Mouse (Mus musculus) forebrain, embryonic 13.5 days (tissue): ENCODE data around the gene Zfp639. TPM values are rescaled to one million over a fixed set of nuclear protein-coding genes. Genes with fewer than 3 reads are reported as not detected.

Experiments used
- ATAC-seq: fragments of 200-750 bp; cut with Nextera tagmentation; 2 replicates; pipeline ENCODE4 v1.8.0; 2017
- H3K27ac ChIP-seq: fragments of 300-500 bp; sonication (generic); 2 replicates; pipeline ENCODE4 v1.5.1; 2015; ENCODE audit warnings: inconsistent platforms, mild to moderate bottlenecking, moderate library complexity
- H3K27me3 ChIP-seq: fragments of 300-500 bp; sonication (generic); 2 replicates; pipeline ENCODE4 v1.6.1; 2015; ENCODE audit warnings: mild to moderate bottlenecking, inconsistent platforms
- H3K36me3 ChIP-seq: fragments of 300-500 bp; sonication (generic); 2 replicates; pipeline ENCODE4 v1.6.1; 2015; ENCODE audit warnings: mild to moderate bottlenecking, inconsistent platforms; ENCODE audit not compliant: poor library complexity, severe bottlenecking
- H3K4me1 ChIP-seq: fragments of 300-500 bp; sonication (generic); 2 replicates; pipeline ENCODE4 v1.6.1; 2015; ENCODE audit warnings: inconsistent platforms
- H3K4me2 ChIP-seq: fragments of 300-500 bp; sonication (generic); 2 replicates; pipeline ENCODE4 v1.6.1; 2015; ENCODE audit warnings: inconsistent platforms, mild to moderate bottlenecking, moderate library complexity
- H3K4me3 ChIP-seq: fragments of 300-500 bp; sonication (generic); 2 replicates; pipeline ENCODE4 v1.5.1; 2015; ENCODE audit warnings: mild to moderate bottlenecking, inconsistent platforms
- H3K9ac ChIP-seq: fragments of 300-500 bp; sonication (generic); 2 replicates; pipeline ENCODE4 v1.6.1; 2015; ENCODE audit warnings: mild to moderate bottlenecking, inconsistent platforms
- H3K9me3 ChIP-seq: fragments of 300-500 bp; sonication (generic); replicated peaks from 2 replicates; pipeline ENCODE4 v1.6.1; 2016; ENCODE audit warnings: inconsistent platforms
- WGBS: fragments of 180-500 bp; shearing (Covaris S2); methylation state at CpG from one replicate; pipeline ENCODE4 v1.1.7; 2015; 5-methylcytosine and 5-hydroxymethylcytosine counted together
- polyA plus RNA-seq: library from polyadenylated mRNA; unstranded; fragments of >200 nt; fragmentation: Nextera tagmentation; extraction: Ambion mirVana; gene quantifications from 2 replicates; pipeline ENCODE4 v1.2.1, GENCODE M21; 2015

The Zfp639 gene
- polyA plus RNA-seq, 1 experiment from 2014 or later, result 41.0 TPM

- no peak overlapping the region for H3K27ac ChIP-seq
- ATAC-seq, result no peak
- peaks cover under 1% of the 10 kb centered on the region; the same call in 1 of the 2 replicates for H3K4me1 ChIP-seq
- no peaks in the 10 kb centered on the region for H3K27me3 ChIP-seq
- H3K4me3 ChIP-seq, result no peak overlapping the region
- H3K9me3 ChIP-seq, result no peaks in the 10 kb centered on the region
- H3K36me3 ChIP-seq, result no peaks in the 10 kb centered on the region
- 82% methylated on average over 15 of the region's 15 CpGs for WGBS
- H3K4me2 ChIP-seq, result no peak overlapping the region
- H3K9ac ChIP-seq, result no peak overlapping the region
Measured at GRCm38 (mm10) chr3:32490076-32490927, 19.8 kb upstream of the Zfp639 start.

GRCm38 (mm10) chr3:32490928-32491315 lies 19.1 kb upstream of the Zfp639 start:
- H3K27me3 ChIP-seq, result no peaks in the 10 kb centered on the region
- H3K36me3 ChIP-seq, result no peaks in the 10 kb centered on the region
- no peak overlapping the region for H3K27ac ChIP-seq
- H3K4me2 ChIP-seq, result no peak overlapping the region
- H3K9ac ChIP-seq, result no peak overlapping the region
- no peak overlapping the region for H3K4me3 ChIP-seq
- no peaks in the 10 kb centered on the region for H3K9me3 ChIP-seq
- peaks cover 7% of the 10 kb centered on the region for H3K4me1 ChIP-seq
- no peak for ATAC-seq

- peaks cover 7% of the 10 kb centered on the region for H3K4me1 ChIP-seq
- no peak within 1 kb of the TSS for H3K4me2 ChIP-seq
- no peak within 1 kb of the TSS for H3K27ac ChIP-seq
- no peaks in the 10 kb centered on the region for H3K27me3 ChIP-seq
- no peak within 1 kb of the TSS for H3K4me3 ChIP-seq
- no peaks in the 10 kb centered on the region for H3K36me3 ChIP-seq
- H3K9ac ChIP-seq, result no peak within 1 kb of the TSS
- ATAC-seq, result no peak
- 85% methylated on average over 11 of the region's 11 CpGs for WGBS
- H3K9me3 ChIP-seq, result no peaks in the 10 kb centered on the region
Measured at GRCm38 (mm10) chr3:32492097-32493090, 17.7 kb upstream of the Zfp639 start, which contains the start of gene Kcnmb3. Gene Kcnmb3 (minus strand): TSS chr3:32492231.

GRCm38 (mm10) chr3:32494387-32495087 lies 15.5 kb upstream of the Zfp639 start:
- WGBS, result 92% methylated on average over 8 of the region's 8 CpGs
- no peak overlapping the region for H3K4me3 ChIP-seq
- H3K27ac ChIP-seq, result no peak overlapping the region

GRCm38 (mm10) chr3:32495088-32495770 lies 14.8 kb upstream of the Zfp639 start:
- H3K27me3 ChIP-seq, result no peaks in the 10 kb centered on the region
- H3K4me1 ChIP-seq, result peaks cover 7% of the 10 kb centered on the region
- H3K9ac ChIP-seq, result no peak overlapping the region
- H3K4me2 ChIP-seq, result no peak overlapping the region
- ATAC-seq, result no peak
- WGBS, result 41% methylated on average over 8 of the region's 8 CpGs
- no peak overlapping the region for H3K27ac ChIP-seq
- H3K36me3 ChIP-seq, result no peaks in the 10 kb centered on the region
- no peaks in the 10 kb centered on the region for H3K9me3 ChIP-seq
- no peak overlapping the region for H3K4me3 ChIP-seq

More at GRCm38 (mm10) chr3:32494387-32495087, 15.5 kb upstream of the Zfp639 start:
- Histone ChIP-seq H3K9me3 (no peaks in the 10 kb centered on the region), H3K9ac (no peak overlapping the region), H3K36me3 (no peaks in the 10 kb centered on the region), H3K27me3 (no peaks in the 10 kb centered on the region), H3K4me2 (no peak overlapping the region), H3K4me1 (peaks cover 7% of the 10 kb centered on the region)
- no peak for ATAC-seq

GRCm38 (mm10) chr3:32495856-32496710 lies 14.0 kb upstream of the Zfp639 start:
- ATAC-seq, result 0 out of 2 replicates have a peak, but pooled peaks have one; percentile 33
- WGBS, result 35% methylated on average over 8 of the region's 8 CpGs

GRCm38 (mm10) chr3:32496711-32497070 lies 13.4 kb upstream of the Zfp639 start:
- Histone ChIP-seq H3K9ac (no peak overlapping the region), H3K4me2 (no peak overlapping the region), H3K27me3 (no peaks in the 10 kb centered on the region), H3K36me3 (no peaks in the 10 kb centered on the region), H3K27ac (no peak overlapping the region), H3K4me3 (no peak overlapping the region), H3K4me1 (peaks cover 7% of the 10 kb centered on the region), H3K9me3 (no peaks in the 10 kb centered on the region)
- 83% methylated on average over 1 of the region's 1 CpGs for WGBS
- ATAC-seq, result no peak

More at GRCm38 (mm10) chr3:32495856-32496710, 14.0 kb upstream of the Zfp639 start:
- no peaks in the 10 kb centered on the region for H3K27me3 ChIP-seq
- no peaks in the 10 kb centered on the region for H3K36me3 ChIP-seq
- no peak overlapping the region for H3K4me2 ChIP-seq
- H3K4me3 ChIP-seq, result no peak overlapping the region
- H3K9ac ChIP-seq, result no peak overlapping the region
- peaks cover 7% of the 10 kb centered on the region for H3K4me1 ChIP-seq
- no peaks in the 10 kb centered on the region for H3K9me3 ChIP-seq
- no peak overlapping the region for H3K27ac ChIP-seq

GRCm38 (mm10) chr3:32500346-32500745 lies 9.7 kb upstream of the Zfp639 start:
- Histone ChIP-seq H3K27me3 (no peaks in the 10 kb centered on the region), H3K4me1 (peaks cover 5% of the 10 kb centered on the region), H3K36me3 (no peaks in the 10 kb centered on the region), H3K9me3 (no peaks in the 10 kb centered on the region), H3K4me3 (no peak overlapping the region), H3K9ac (no peak overlapping the region), H3K27ac (no peak overlapping the region), H3K4me2 (no peak overlapping the region)
- WGBS, result 95% methylated on average over 2 of the region's 2 CpGs
- no peak for ATAC-seq

- no peak overlapping the region for H3K4me3 ChIP-seq
Measured at GRCm38 (mm10) chr3:32505841-32506240, 4.2 kb upstream of the Zfp639 start.

GRCm38 (mm10) chr3:32506366-32507225 lies 3.5 kb upstream of the Zfp639 start:
- Histone ChIP-seq H3K27me3 (no peaks in the 10 kb centered on the region), H3K4me1 (peaks cover 21% of the 10 kb centered on the region), H3K36me3 (no peaks in the 10 kb centered on the region), H3K4me2 (no peak overlapping the region), H3K27ac (no peak overlapping the region), H3K9me3 (no peaks in the 10 kb centered on the region), H3K9ac (no peak overlapping the region), H3K4me3 (no peak overlapping the region)
- ATAC-seq, result no peak
- WGBS, result 56% methylated on average over 11 of the region's 11 CpGs

More at GRCm38 (mm10) chr3:32505841-32506240, 4.2 kb upstream of the Zfp639 start:
- Histone ChIP-seq H3K36me3 (no peaks in the 10 kb centered on the region), H3K4me2 (no peak overlapping the region), H3K27ac (no peak overlapping the region), H3K4me1 (peaks cover 15% of the 10 kb centered on the region), H3K9me3 (no peaks in the 10 kb centered on the region), H3K9ac (no peak overlapping the region), H3K27me3 (no peaks in the 10 kb centered on the region)
- WGBS, result 62% methylated on average over 3 of the region's 3 CpGs
- no peak for ATAC-seq
